Mouse (Mus musculus) ES-E14 (cell line): ENCODE measurements around the gene Psmb2. TPM values are rescaled to one million over a fixed set of nuclear protein-coding genes. Genes with fewer than 3 reads are reported as not detected.

Experiments
- DNase-seq: peaks from one replicate; pipeline ENCODE4 v3.0.0-alpha.2; 2013; ENCODE audit warnings: low read depth, low spot score
- H3K27ac ChIP-seq: 2 replicates; pipeline ENCODE4 v1.5.1; 2012; ENCODE audit warnings: low read depth, mild to moderate bottlenecking, low read length, moderate library complexity, mixed read lengths; ENCODE audit not compliant: poor library complexity, insufficient read depth, severe bottlenecking
- H3K36me3 ChIP-seq: 2 replicates; pipeline ENCODE4 v1.6.1; 2012; ENCODE audit warnings: mild to moderate bottlenecking, low read length, moderate library complexity, mixed read lengths; ENCODE audit not compliant: control insufficient read depth, poor library complexity, insufficient read depth, severe bottlenecking
- H3K4me1 ChIP-seq, 2 experiments: fragments of 150-350 bp in 1 of 2; sonication (generic) in 1 of 2; 2 replicates each; pipeline ENCODE4 v1.6.1; 2012; ENCODE audit warnings: low read length in 2 of 2, mild to moderate bottlenecking in 1 of 2, mixed read lengths in 1 of 2; ENCODE audit not compliant: control insufficient read depth in 2 of 2, insufficient read depth in 2 of 2, poor library complexity in 1 of 2
- H3K4me3 ChIP-seq, 2 experiments: fragments of 150-350 bp in 1 of 2; sonication (generic) in 1 of 2; 2 replicates each; pipeline ENCODE4 v1.5.1; 2012; ENCODE audit warnings: low read length in 2 of 2, low read depth in 1 of 2, mild to moderate bottlenecking in 1 of 2, mixed read lengths in 1 of 2; ENCODE audit not compliant: insufficient read depth in 1 of 2, poor library complexity in 1 of 2, severe bottlenecking in 1 of 2
- H3K9ac ChIP-seq: 2 replicates; pipeline ENCODE4 v1.6.1; 2012; ENCODE audit warnings: low read depth, mild to moderate bottlenecking, low read length, mixed read lengths; ENCODE audit not compliant: poor library complexity, insufficient read depth, severe bottlenecking
- H3K9me3 ChIP-seq: fragments of 150-350 bp; sonication (generic); 2 replicates; pipeline ENCODE4 v1.6.1; 2012; ENCODE audit warnings: low read depth, mild to moderate bottlenecking, low read length; ENCODE audit not compliant: control insufficient read depth, insufficient read depth
- CHD2 ChIP-seq: IDR thresholded peaks from 2 replicates; pipeline ENCODE4 v1.6.1; 2014; ENCODE audit warnings: mild to moderate bottlenecking, low read depth, low read length, inconsistent platforms
- HCFC1 ChIP-seq: IDR thresholded peaks from 2 replicates; pipeline ENCODE4 v1.6.1; 2012; ENCODE audit warnings: low read length, inconsistent platforms, borderline replicate concordance; ENCODE audit not compliant: insufficient read depth
- MAFK ChIP-seq: IDR thresholded peaks from 2 replicates; pipeline ENCODE4 v1.6.1; 2014; ENCODE audit warnings: mild to moderate bottlenecking, low read depth, low read length, inconsistent platforms; ENCODE audit not compliant: insufficient read depth
- ZC3H11A ChIP-seq: IDR thresholded peaks from 2 replicates; pipeline ENCODE4 v1.6.1; 2012; ENCODE audit warnings: low read depth, mild to moderate bottlenecking, inconsistent platforms, low read length, borderline replicate concordance
- ZNF384 ChIP-seq: IDR thresholded peaks from 2 replicates; pipeline ENCODE4 v1.6.1; 2012; ENCODE audit warnings: low read depth, low read length, inconsistent platforms
- in situ Hi-C, 2 experiments: fragments of 600-800 bp; cut with MboI; formaldehyde crosslinking; loops; one replicate each; pipeline ENCODE4 v1.15.1; 2025; ENCODE audit warnings: low sequenced_read_pairs in 2 of 2, inconsistent platforms in 1 of 2; ENCODE audit not compliant: unreplicated experiment in 2 of 2
- total RNA-seq: library from RNA; depleted of rRNA; stranded (reverse); fragments of 300-350 nt; gene quantifications from 2 replicates; pipeline ENCODE4 v1.2.3, GENCODE M21; 2012

Psmb2 gene
- total RNA-seq, 1 experiment, result 200 TPM

DNA sequence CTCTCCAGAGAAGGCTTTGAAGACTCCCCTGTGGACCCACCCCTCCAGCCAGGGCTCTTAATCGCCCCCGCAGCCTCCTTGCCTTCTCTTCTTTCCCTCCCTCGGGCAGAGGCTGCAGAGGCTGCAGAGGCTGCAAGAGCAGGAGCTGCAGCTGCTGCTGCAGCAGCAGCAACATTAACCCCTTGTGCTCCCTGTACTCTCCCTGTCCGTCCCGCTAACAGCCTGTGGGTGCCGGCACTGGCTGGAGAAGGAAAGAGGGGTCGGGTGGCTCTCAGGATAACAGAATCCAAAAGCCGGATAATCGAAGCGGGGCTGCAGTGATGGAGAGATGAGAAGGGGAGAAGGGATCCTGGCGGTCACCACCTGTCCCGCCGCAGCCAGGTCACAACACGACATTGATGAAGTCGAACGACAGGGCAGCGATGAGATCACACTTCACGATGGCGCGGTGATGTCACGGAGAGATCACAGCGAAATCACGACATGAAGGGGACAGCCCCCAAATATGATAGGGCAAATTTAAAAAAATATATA, 75.2 kb downstream of the Psmb2 start:
- no peak for TF ChIP-seq ZNF384
- no peak for TF ChIP-seq HCFC1
- TF ChIP-seq MAFK, result no peak
- TF ChIP-seq ZC3H11A, result no peak
- TF ChIP-seq CHD2, result no peak
- Histone ChIP-seq H3K9me3 (no peaks in the 10 kb centered on the region), H3K4me1 (peaks cover 0 to 7% of the 10 kb centered on the region in 2 experiments; a peak in 1 of 4 replicates), H3K36me3 (peaks cover 15% of the 10 kb centered on the region), H3K4me3 (peak overlapping the region; percentile 76 to 78), H3K27ac (no peak overlapping the region), H3K9ac (peak overlapping the region; percentile 86)
- DNase-seq, result no peak
- in situ Hi-C loops, result no loop called here

DNA sequence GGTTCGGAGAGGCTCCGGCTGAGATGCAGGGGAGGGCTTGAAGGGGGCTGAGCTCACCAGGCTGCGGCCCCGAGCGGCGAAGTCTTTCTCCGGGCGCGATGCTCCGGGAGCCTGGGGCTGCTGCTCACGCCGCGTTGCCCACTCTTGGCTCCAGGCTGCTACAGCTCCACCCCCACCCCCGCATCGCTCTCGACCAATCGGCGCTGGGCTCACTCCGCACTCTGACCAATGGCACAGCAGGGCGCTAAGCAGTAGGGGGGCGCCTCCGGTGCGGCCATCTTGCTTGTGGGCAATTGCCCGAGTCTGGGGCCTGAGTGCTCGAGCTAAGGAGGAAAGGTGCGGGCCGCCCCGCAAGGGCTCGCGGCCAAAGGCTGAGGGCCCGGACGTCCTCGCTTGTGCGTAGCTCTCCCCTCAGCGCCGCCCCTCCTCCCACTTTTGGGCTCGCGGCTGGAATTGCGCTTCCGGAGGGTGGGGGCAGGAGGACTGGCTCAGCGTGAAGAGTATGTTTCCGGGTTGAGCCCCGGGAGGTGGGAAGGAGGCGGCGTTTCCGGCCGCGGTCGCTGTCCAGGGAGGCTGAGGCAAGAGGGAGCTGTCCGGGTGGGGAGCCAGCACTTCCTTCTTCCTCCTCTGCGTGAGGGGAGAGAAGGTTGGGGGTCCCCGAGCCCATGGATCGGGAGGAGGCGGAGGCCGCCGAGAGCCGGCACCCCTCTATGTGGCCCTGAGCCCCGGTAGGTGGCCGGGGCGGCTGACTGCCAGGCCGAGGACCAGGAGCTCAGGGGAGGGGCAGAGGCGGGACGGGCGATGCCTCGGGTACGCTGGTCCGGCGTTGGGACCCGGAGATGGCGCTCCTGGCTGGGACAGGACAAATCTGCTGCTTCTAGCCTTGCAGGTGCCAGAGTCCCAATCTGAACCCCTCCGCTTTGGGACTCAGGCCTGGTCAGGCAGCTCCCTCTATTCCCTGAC, 76.1 kb downstream of the Psmb2 start, which contains the start of the genes Ncdn and AU040320:
Gene Ncdn, minus strand, starts transcription at position 171 of the 963 bp plus-strand sequence.
Gene AU040320, plus strand, starts transcription at position 277 of the 963 bp plus-strand sequence.
- Histone ChIP-seq H3K9me3 (no peaks in the 10 kb centered on the region), H3K4me3 (peak within 1 kb of the TSS; percentile 76 to 78), H3K27ac (peak within 1 kb of the TSS; percentile 52), H3K4me1 (peaks cover 0 to 7% of the 10 kb centered on the region in 2 experiments; a peak in 1 of 4 replicates), H3K9ac (peak within 1 kb of the TSS; percentile 86), H3K36me3 (peaks cover 12% of the 10 kb centered on the region)
- TF ChIP-seq ZNF384 (no peak), MAFK (no peak), CHD2 (peak; percentile 77), HCFC1 (peak; percentile 92), ZC3H11A (no peak)
- DNase-seq, result peak; percentile 92
- in situ Hi-C loops, result no loop called here

DNA sequence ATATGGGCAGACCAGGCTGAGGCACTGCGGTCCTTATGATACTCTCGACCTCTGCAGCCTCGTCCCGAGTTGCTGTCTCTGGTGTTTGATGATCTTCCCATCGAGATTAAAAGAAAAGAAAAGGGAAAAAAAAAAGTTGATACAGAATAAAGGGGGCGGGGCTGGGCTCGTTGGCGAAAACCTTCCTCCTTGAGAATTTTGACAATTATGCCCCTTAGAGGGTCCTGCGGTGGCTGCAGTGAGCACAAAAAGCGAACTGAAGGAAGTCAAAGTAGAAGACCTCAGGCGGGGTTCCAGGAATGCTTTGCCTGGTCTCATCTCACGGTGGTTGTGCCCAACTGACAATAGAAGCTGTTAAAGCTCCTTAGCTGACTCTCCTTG, 76.8 kb downstream of the Psmb2 start:
- H3K9me3 ChIP-seq, result no peaks in the 10 kb centered on the region
- H3K4me1 ChIP-seq, result peaks cover 0 to 7% of the 10 kb centered on the region in 2 experiments; a peak in 1 of 4 replicates
- H3K27ac ChIP-seq, result no peak overlapping the region
- no peak for TF ChIP-seq ZNF384
- TF ChIP-seq CHD2, result no peak
- TF ChIP-seq HCFC1, result no peak
- no peak for TF ChIP-seq ZC3H11A
- no peak for TF ChIP-seq MAFK
- DNase-seq, result no peak
- in situ Hi-C loops, result no loop called here
- peak overlapping the region; percentile 76 to 78 for H3K4me3 ChIP-seq
- H3K9ac ChIP-seq, result peak overlapping the region; percentile 60; the same call in 1 of the 2 replicates
- peaks cover 9% of the 10 kb centered on the region; the same call in 1 of the 2 replicates for H3K36me3 ChIP-seq

- Histone ChIP-seq H3K4me1 (peaks cover 0 to 7% of the 10 kb centered on the region in 2 experiments; a peak in 1 of 4 replicates), H3K27ac (no peak overlapping the region), H3K4me3 (peak overlapping the region in 1 of 2 experiments; percentile 76; a peak in 1 of 4 replicates), H3K36me3 (peaks cover 4% of the 10 kb centered on the region; the same call in 1 of the 2 replicates), H3K9ac (no peak overlapping the region), H3K9me3 (no peaks in the 10 kb centered on the region)
- TF ChIP-seq MAFK, result no peak
- TF ChIP-seq HCFC1, result no peak
- TF ChIP-seq ZNF384, result no peak
- TF ChIP-seq CHD2, result no peak
- no peak for TF ChIP-seq ZC3H11A
- in situ Hi-C loops, result no loop called here
- DNase-seq, result no peak
Observed at GRCm38 (mm10) chr4:126754736-126755374, 77.4 kb downstream of the Psmb2 start.
